ENCODE assay signal across 12 mouse cellular contexts in the genomic region with DNA sequence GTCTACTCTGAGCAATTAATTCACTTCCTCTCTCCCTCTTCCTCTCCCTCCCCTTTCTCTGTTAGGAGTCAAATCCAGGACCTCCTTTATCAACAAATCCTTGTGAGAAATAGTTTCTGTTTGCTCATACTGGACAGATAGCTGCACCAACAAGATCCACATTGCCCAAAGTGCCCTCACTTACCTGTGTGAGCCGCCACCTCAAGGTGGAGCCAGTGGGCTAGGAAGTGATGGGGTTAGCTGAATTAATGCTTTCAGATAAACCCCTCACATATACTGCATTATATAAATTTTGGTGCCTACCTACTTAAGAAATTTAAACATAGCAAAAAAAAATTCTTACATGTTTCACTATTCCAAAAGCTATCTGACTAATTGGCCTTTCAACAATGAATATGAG.
DNase-seq lines count a peak whose midpoint lies in the region; ATAC-seq and TF ChIP-seq lines count a peak whose summit lies in the region.
"Had no signal": no experiment of that assay in that cellular context is flagged by ENCODE, and none has a peak within 500 bp of the region (broad histone marks: within the 10 kb centered on the region; RNA-seq: fewer than 3 reads in every experiment).

No protein-coding gene starts in this region.

- H3K9ac ChIP-seq in intestine, postnatal 0 days (ENCODE audit: low read depth, low read length), result no peak overlapping the region
- no peak overlapping the region for H3K9ac ChIP-seq in intestine, embryonic 16.5 days (ENCODE audit: low read depth, low read length)
- no peak overlapping the region for H3K9ac ChIP-seq in lung, embryonic 14.5 days
- no peak overlapping the region for H3K9ac ChIP-seq in hindbrain, embryonic 11.5 days (ENCODE audit: low read depth, low read length)
- H3K9ac ChIP-seq: heart, embryonic 13.5 days; limb, embryonic 13.5 days; neural tube, embryonic 15.5 days had no signal

- no peaks in the 10 kb centered on the region for H3K4me1 ChIP-seq in intestine, postnatal 0 days (replicated peaks; ENCODE audit: control insufficient read depth, insufficient read depth, low read length)
- H3K4me1 ChIP-seq in intestine, embryonic 16.5 days (ENCODE audit: control insufficient read depth, insufficient read depth, low read length), result no peaks in the 10 kb centered on the region
- H3K4me1 ChIP-seq in lung, embryonic 14.5 days (ENCODE audit: insufficient read depth), result no peaks in the 10 kb centered on the region
- H3K4me1 ChIP-seq in hindbrain, embryonic 11.5 days (replicated peaks; ENCODE audit: control insufficient read depth, insufficient read depth, low read length), result no peaks in the 10 kb centered on the region
- H3K4me1 ChIP-seq: heart, embryonic 13.5 days; limb, embryonic 13.5 days; neural tube, embryonic 15.5 days had no signal

- 20% methylated on average over 1 of the region's 1 CpGs for WGBS in intestine, postnatal 0 days
- WGBS in intestine, embryonic 16.5 days, result 31% methylated on average over 1 of the region's 1 CpGs
- 33% methylated on average over 1 of the region's 1 CpGs for WGBS in lung, embryonic 14.5 days
- 50% methylated on average over 1 of the region's 1 CpGs for WGBS in hindbrain, embryonic 11.5 days

- H3K4me2 ChIP-seq in intestine, postnatal 0 days (replicated peaks; ENCODE audit: low read depth), result no peak overlapping the region
- H3K4me2 ChIP-seq in intestine, embryonic 16.5 days (ENCODE audit: low read depth, low read length), result no peak overlapping the region
- no peak overlapping the region for H3K4me2 ChIP-seq in lung, embryonic 14.5 days
- H3K4me2 ChIP-seq in hindbrain, embryonic 11.5 days (replicated peaks; ENCODE audit: low read depth, low read length), result no peak overlapping the region
- H3K4me2 ChIP-seq: heart, embryonic 13.5 days; limb, embryonic 13.5 days; neural tube, embryonic 15.5 days had no signal

- no peak overlapping the region for H3K27ac ChIP-seq in intestine, postnatal 0 days (ENCODE audit: low read depth, low read length)
- H3K27ac ChIP-seq in intestine, embryonic 16.5 days (ENCODE audit: low read length), result no peak overlapping the region
- no peak overlapping the region for H3K27ac ChIP-seq in lung, embryonic 14.5 days (ENCODE audit: low read depth)
- no peak overlapping the region for H3K27ac ChIP-seq in hindbrain, embryonic 11.5 days (ENCODE audit: low read depth, low read length)
- H3K27ac ChIP-seq: heart, embryonic 13.5 days; limb, embryonic 13.5 days; neural tube, embryonic 15.5 days had no signal

- no peak overlapping the region for H3K4me3 ChIP-seq in intestine, postnatal 0 days (ENCODE audit: low read depth, low read length)
- no peak overlapping the region for H3K4me3 ChIP-seq in intestine, embryonic 16.5 days (ENCODE audit: low read length)
- H3K4me3 ChIP-seq in lung, embryonic 14.5 days (ENCODE audit: low read depth, low read length), result no peak overlapping the region
- no peak overlapping the region for H3K4me3 ChIP-seq in hindbrain, embryonic 11.5 days (ENCODE audit: low read depth, low read length)
- H3K4me3 ChIP-seq: heart, embryonic 13.5 days; limb, embryonic 13.5 days; neural tube, embryonic 15.5 days had no signal

- H3K36me3 ChIP-seq in intestine, postnatal 0 days (ENCODE audit: control insufficient read depth, insufficient read depth), result no peaks in the 10 kb centered on the region
- no peaks in the 10 kb centered on the region for H3K36me3 ChIP-seq in intestine, embryonic 16.5 days (ENCODE audit: control insufficient read depth, insufficient read depth, low read length)
- no peaks in the 10 kb centered on the region for H3K36me3 ChIP-seq in lung, embryonic 14.5 days (ENCODE audit: insufficient read depth)
- H3K36me3 ChIP-seq in hindbrain, embryonic 11.5 days (ENCODE audit: control insufficient read depth, insufficient read depth, low read length), result no peaks in the 10 kb centered on the region
- H3K36me3 ChIP-seq: heart, embryonic 13.5 days; limb, embryonic 13.5 days; neural tube, embryonic 15.5 days had no signal

- peak; percentile 8 to 15 for DNase-seq in cerebellum, postnatal 36 days
- DNase-seq in cerebellum, adult 9-10 months, result no peak
- DNase-seq in lung, embryonic 14.5 days, result peak; percentile 27
- no peak for DNase-seq in lung, adult 18-20 months
- peak; percentile 16 for DNase-seq in embryo, embryonic 11 days
- no peak for DNase-seq in hindbrain, embryonic 11.5 days (ENCODE audit: low spot score)

- ATAC-seq in intestine, postnatal 0 days, result no peak
- ATAC-seq in intestine, embryonic 16.5 days, result no peak
- no peak for ATAC-seq in lung, embryonic 14.5 days (ENCODE audit: insufficient read depth)
- ATAC-seq in hindbrain, embryonic 11.5 days (ENCODE audit: low FRiP score), result no peak
- ATAC-seq: inflammation-experienced regulatory T-cells, adult 6 months had no signal

- H3K9me3 ChIP-seq in intestine, postnatal 0 days (ENCODE audit: control insufficient read depth), result no peaks in the 10 kb centered on the region
- H3K9me3 ChIP-seq in intestine, embryonic 16.5 days (ENCODE audit: control insufficient read depth, low read length), result no peaks in the 10 kb centered on the region
- no peaks in the 10 kb centered on the region for H3K9me3 ChIP-seq in lung, embryonic 14.5 days (ENCODE audit: low read depth, low read length)
- H3K9me3 ChIP-seq in hindbrain, embryonic 11.5 days (ENCODE audit: control insufficient read depth, low read length), result no peaks in the 10 kb centered on the region
- H3K9me3 ChIP-seq: heart, embryonic 13.5 days; limb, embryonic 13.5 days; neural tube, embryonic 15.5 days had no signal

- no peaks in the 10 kb centered on the region for H3K27me3 ChIP-seq in intestine, postnatal 0 days (replicated peaks; ENCODE audit: control insufficient read depth, insufficient read depth, low read length)
- no peaks in the 10 kb centered on the region for H3K27me3 ChIP-seq in intestine, embryonic 16.5 days (replicated peaks; ENCODE audit: control insufficient read depth, insufficient read depth, low read length)
- H3K27me3 ChIP-seq in lung, embryonic 14.5 days (ENCODE audit: insufficient read depth, low read length), result no peaks in the 10 kb centered on the region
- no peaks in the 10 kb centered on the region for H3K27me3 ChIP-seq in hindbrain, embryonic 11.5 days (ENCODE audit: control insufficient read depth, insufficient read depth, low read length)
- H3K27me3 ChIP-seq: heart, embryonic 13.5 days; limb, embryonic 13.5 days; neural tube, embryonic 15.5 days had no signal

- peak; percentile 64 for TF ChIP-seq CTCF in intestine, postnatal 0 days (IDR thresholded peaks at IDR 0.05; ENCODE audit: low read depth)
- TF ChIP-seq CTCF in lung, embryonic 14.5 days (IDR thresholded peaks at IDR 0.05; ENCODE audit: low read depth), result peak; percentile 54

Comparison
In these comparisons a context has a peak if more than half of its experiments do, and no peak if none do; other contexts are left out.
1. DNase-seq: peak in cerebellum, postnatal 36 days (2 of 2), lung, embryonic 14.5 days (single experiment) and embryo, embryonic 11 days (single experiment); none in cerebellum, adult 9-10 months (single experiment), lung, adult 18-20 months (0 of 2) and hindbrain, embryonic 11.5 days (single experiment).